Mouse (Mus musculus) embryonic facial prominence, embryonic 14.5 days (tissue): Measurements from ENCODE around the gene Shisa8. TPM values are rescaled to one million over a fixed set of nuclear protein-coding genes. Genes with fewer than 3 reads are reported as not detected.

ENCODE experiments used
- ATAC-seq: fragments of 200-750 bp; cut with Nextera tagmentation; 2 replicates; pipeline ENCODE4 v1.8.0; 2017; ENCODE audit warnings: low read depth, moderate number of reproducible peaks, moderate TSS enrichment
- DNase-seq: peaks from one replicate; pipeline ENCODE4 v3.0.0-alpha.2; 2015; ENCODE audit warnings: low spot score
- H3K27ac ChIP-seq: fragments of 300-500 bp; sonication (generic); replicated peaks from 2 replicates; pipeline ENCODE4 v1.5.1; 2014; ENCODE audit warnings: low read depth, mild to moderate bottlenecking, low read length, moderate library complexity
- H3K27me3 ChIP-seq: fragments of 300-500 bp; sonication (generic); replicated peaks from 2 replicates; pipeline ENCODE4 v1.6.1; 2014; ENCODE audit warnings: low read length; ENCODE audit not compliant: control insufficient read depth, insufficient read depth
- H3K36me3 ChIP-seq: fragments of 300-500 bp; sonication (generic); 2 replicates; pipeline ENCODE4 v1.6.1; 2014; ENCODE audit warnings: low read length, mixed read lengths; ENCODE audit not compliant: control insufficient read depth, insufficient read depth
- H3K4me1 ChIP-seq: fragments of 300-500 bp; sonication (generic); 2 replicates; pipeline ENCODE4 v1.6.1; 2014; ENCODE audit warnings: antibody characterized with exemption, low read length; ENCODE audit not compliant: control insufficient read depth, insufficient read depth
- H3K4me2 ChIP-seq: fragments of 300-500 bp; sonication (generic); 2 replicates; pipeline ENCODE4 v1.6.1; 2014; ENCODE audit warnings: low read depth, mild to moderate bottlenecking, low read length, moderate library complexity, mixed read lengths
- H3K4me3 ChIP-seq: fragments of 300-500 bp; sonication (generic); 2 replicates; pipeline ENCODE4 v1.5.1; 2014; ENCODE audit warnings: low read depth, mild to moderate bottlenecking, low read length
- H3K9ac ChIP-seq: fragments of 300-500 bp; sonication (generic); 2 replicates; pipeline ENCODE4 v1.6.1; 2014; ENCODE audit warnings: low read depth, mild to moderate bottlenecking, low read length, moderate library complexity, mixed read lengths
- H3K9me3 ChIP-seq: fragments of 300-500 bp; sonication (generic); 2 replicates; pipeline ENCODE4 v1.6.1; 2016; ENCODE audit warnings: low read length; ENCODE audit not compliant: control insufficient read depth
- WGBS: fragments of 180-500 bp; shearing (Covaris S2); extraction: QIAGEN DNeasy Blood & Tissue Kit; methylation state at CpG from one replicate; pipeline ENCODE4 v1.1.7; 2014; 5-methylcytosine and 5-hydroxymethylcytosine counted together
- polyA plus RNA-seq: library from polyadenylated mRNA; unstranded; fragments of >200 nt; fragmentation: Nextera tagmentation; extraction: Ambion mirVana; gene quantifications from 2 replicates; pipeline ENCODE4 v1.2.1, GENCODE M21; 2014

Shisa8 gene
- polyA plus RNA-seq, 1 experiment from 2014 or later: 1.4 TPM

- no peak overlapping the region for H3K27ac ChIP-seq
- no peaks in the 10 kb centered on the region for H3K36me3 ChIP-seq
- ATAC-seq (no peak), DNase-seq (no peak)
- no peak overlapping the region for H3K4me3 ChIP-seq
- 70% methylated on average over 4 of the region's 6 CpGs for WGBS
- H3K27me3 ChIP-seq: peaks cover 2% of the 10 kb centered on the region
- no peak overlapping the region for H3K4me2 ChIP-seq
- H3K9ac ChIP-seq: no peak overlapping the region
- H3K9me3 ChIP-seq: no peaks in the 10 kb centered on the region
- no peaks in the 10 kb centered on the region for H3K4me1 ChIP-seq
These were observed 17.5 kb upstream of the Shisa8 start for GRCm38 (mm10) chr15:82230098-82230611.

- Histone ChIP-seq H3K36me3 (no peaks in the 10 kb centered on the region), H3K9ac (no peak overlapping the region), H3K4me1 (0 out of 2 replicates have a peak, but pooled peaks cover under 1% of the 10 kb centered on the region), H3K4me2 (no peak overlapping the region), H3K27ac (no peak overlapping the region), H3K4me3 (no peak overlapping the region), H3K27me3 (peaks cover 7% of the 10 kb centered on the region), H3K9me3 (no peaks in the 10 kb centered on the region)
- 34% methylated on average over 11 of the region's 11 CpGs for WGBS
- ATAC-seq (peak; percentile 27; the same call in 1 of the 2 replicates), DNase-seq (no peak)
These were observed 17.0 kb upstream of the Shisa8 start for GRCm38 (mm10) chr15:82229542-82230045.

- Histone ChIP-seq H3K9ac (no peak overlapping the region), H3K27me3 (peaks cover 25% of the 10 kb centered on the region), H3K4me1 (peaks cover 5% of the 10 kb centered on the region; the same call in 1 of the 2 replicates), H3K9me3 (no peaks in the 10 kb centered on the region), H3K27ac (no peak overlapping the region), H3K36me3 (no peaks in the 10 kb centered on the region), H3K4me3 (no peak overlapping the region), H3K4me2 (no peak overlapping the region)
- 95% methylated on average over 4 of the region's 5 CpGs for WGBS
- no peak for DNase-seq
- no peak for ATAC-seq
These were observed 13.2 kb upstream of the Shisa8 start for GRCm38 (mm10) chr15:82225769-82226168.

- no peaks in the 10 kb centered on the region for H3K36me3 ChIP-seq
- DNase-seq (no peak), ATAC-seq (no peak)
- WGBS: 32% methylated on average over 7 of the region's 7 CpGs
- H3K27me3 ChIP-seq: peaks cover 25% of the 10 kb centered on the region
- no peaks in the 10 kb centered on the region for H3K9me3 ChIP-seq
- H3K27ac ChIP-seq: no peak overlapping the region
- peak overlapping the region; percentile 36 for H3K4me3 ChIP-seq
- H3K4me2 ChIP-seq: peak overlapping the region; percentile 64
- no peak overlapping the region for H3K9ac ChIP-seq
- H3K4me1 ChIP-seq: peaks cover 5% of the 10 kb centered on the region; the same call in 1 of the 2 replicates
These were observed 12.1 kb upstream of the Shisa8 start for GRCm38 (mm10) chr15:82224602-82225215.

- WGBS: 3% methylated on average over 32 of the region's 44 CpGs
- Histone ChIP-seq H3K36me3 (no peaks in the 10 kb centered on the region), H3K4me2 (peak within 1 kb of the TSS; percentile 64), H3K4me3 (peak within 1 kb of the TSS; percentile 36), H3K9ac (peak within 1 kb of the TSS; percentile 48), H3K4me1 (peaks cover 5% of the 10 kb centered on the region; the same call in 1 of the 2 replicates), H3K27me3 (peaks cover 25% of the 10 kb centered on the region), H3K9me3 (no peaks in the 10 kb centered on the region), H3K27ac (no peak within 1 kb of the TSS)
- DNase-seq (peak; percentile 48), ATAC-seq (peak; percentile 24; the same call in 1 of the 2 replicates)
These were observed 11.3 kb upstream of the Shisa8 start, which contains the start of gene Tnfrsf13c for GRCm38 (mm10) chr15:82223657-82224601. Gene Tnfrsf13c (minus strand): TSS chr15:82224369.

- ATAC-seq (no peak), DNase-seq (no peak)
- no peak overlapping the region for H3K27ac ChIP-seq
- H3K4me2 ChIP-seq: no peak overlapping the region
- H3K27me3 ChIP-seq: peaks cover 25% of the 10 kb centered on the region
- H3K4me3 ChIP-seq: no peak overlapping the region
- WGBS: 55% methylated on average over 4 of the region's 7 CpGs
- H3K9ac ChIP-seq: no peak overlapping the region
- no peaks in the 10 kb centered on the region for H3K36me3 ChIP-seq
- H3K9me3 ChIP-seq: no peaks in the 10 kb centered on the region
- H3K4me1 ChIP-seq: peaks cover 5% of the 10 kb centered on the region; the same call in 1 of the 2 replicates
These were observed 10.6 kb upstream of the Shisa8 start for GRCm38 (mm10) chr15:82223251-82223650.

GRCm38 (mm10) chr15:82221104-82221860 is 8.7 kb upstream of the Shisa8 start:
- no peak for DNase-seq
- H3K4me3 ChIP-seq: no peak overlapping the region
- H3K9ac ChIP-seq: no peak overlapping the region
- peaks cover 35% of the 10 kb centered on the region for H3K27me3 ChIP-seq
- H3K4me1 ChIP-seq: peaks cover 5% of the 10 kb centered on the region; the same call in 1 of the 2 replicates
- ATAC-seq: no peak
- 57% methylated on average over 14 of the region's 14 CpGs for WGBS
- no peaks in the 10 kb centered on the region for H3K9me3 ChIP-seq
- H3K27ac ChIP-seq: no peak overlapping the region
- H3K4me2 ChIP-seq: no peak overlapping the region
- H3K36me3 ChIP-seq: no peaks in the 10 kb centered on the region
